Mouse (Mus musculus) CH12.LX (cell line): ENCODE data around the gene Dad1. TPM values are rescaled to one million over a fixed set of nuclear protein-coding genes. Genes with fewer than 3 reads are reported as not detected.

Experiments used
- DNase-seq: peaks from one replicate; pipeline ENCODE4 v3.0.0-alpha.2; 2013; ENCODE audit errors: extremely low read depth
- H3K27ac ChIP-seq: 2 replicates; pipeline ENCODE4 v1.5.1; 2012; ENCODE audit warnings: low read depth, mild to moderate bottlenecking, control low read depth, moderate library complexity; ENCODE audit not compliant: insufficient read depth
- H3K27me3 ChIP-seq: replicated peaks from 2 replicates; pipeline ENCODE3; 2012; ENCODE audit warnings: inconsistent platforms
- H3K36me3 ChIP-seq, 2 experiments: replicated peaks in 1 of 2; 2 replicates each; pipeline versions ENCODE3 to v1.6.1; 2012; ENCODE audit warnings: inconsistent platforms in 1 of 2, low read length in 1 of 2, mild to moderate bottlenecking in 1 of 2, mixed read lengths in 1 of 2, moderate library complexity in 1 of 2; ENCODE audit not compliant: control insufficient read depth in 1 of 2, insufficient read depth in 1 of 2
- H3K4me1 ChIP-seq, 2 experiments: 2 replicates each; pipeline ENCODE4 v1.6.1; 2012; ENCODE audit warnings: inconsistent platforms in 1 of 2, moderate library complexity in 1 of 2; ENCODE audit not compliant: insufficient read depth in 2 of 2, control insufficient read depth in 1 of 2
- H3K4me2 ChIP-seq: 2 replicates; pipeline ENCODE4 v1.6.1; 2012; ENCODE audit warnings: low read depth, mild to moderate bottlenecking, control low read depth; ENCODE audit not compliant: poor library complexity, insufficient read depth, severe bottlenecking
- H3K4me3 ChIP-seq, 3 experiments: fragments of 150-350 bp in 1 of 3; sonication (generic) in 1 of 3; replicated peaks in 1 of 3; 2 replicates each; pipeline versions ENCODE3 to v1.5.1; 2011 to 2012; ENCODE audit warnings: low read depth in 2 of 3, low read length in 2 of 3, mild to moderate bottlenecking in 2 of 3, moderate library complexity in 2 of 3, control low read depth in 1 of 3, improper control_type of control experiment in 1 of 3, inconsistent platforms in 1 of 3, mixed read lengths in 1 of 3; ENCODE audit not compliant: poor library complexity in 1 of 3
- H3K79me2 ChIP-seq: replicated peaks from 2 replicates; pipeline ENCODE4 v1.6.1; 2012; ENCODE audit warnings: mild to moderate bottlenecking, moderate library complexity; ENCODE audit not compliant: control insufficient read depth, poor library complexity, insufficient read depth, severe bottlenecking; ENCODE audit errors: extremely low read depth
- H3K9ac ChIP-seq: 2 replicates; pipeline ENCODE4 v1.6.1; 2012; ENCODE audit warnings: low read depth, mild to moderate bottlenecking, control low read depth, moderate library complexity; ENCODE audit not compliant: insufficient read depth
- H3K9me3 ChIP-seq: replicated peaks from 2 replicates; pipeline ENCODE3; 2012; ENCODE audit warnings: low read length, inconsistent platforms, mixed read lengths
- BHLHE40 ChIP-seq: IDR thresholded peaks from 2 replicates; pipeline ENCODE4 v1.6.1; 2011; ENCODE audit warnings: mild to moderate bottlenecking, low read depth, low read length, improper control_type of control experiment
- CHD1 ChIP-seq: IDR thresholded peaks from 2 replicates; pipeline ENCODE4 v1.6.1; 2012; ENCODE audit warnings: low read depth, low read length, improper control_type of control experiment, inconsistent platforms
- CHD2 ChIP-seq: IDR thresholded peaks from 2 replicates; pipeline ENCODE4 v1.6.1; 2011; ENCODE audit warnings: low read length, improper control_type of control experiment
- ELF1 ChIP-seq: IDR thresholded peaks from 2 replicates; pipeline ENCODE4 v1.6.1; 2014; ENCODE audit warnings: low read depth, mild to moderate bottlenecking, inconsistent platforms, low read length, improper control_type of control experiment
- EP300 ChIP-seq: IDR thresholded peaks from 2 replicates; pipeline ENCODE4 v1.6.1; 2011; ENCODE audit warnings: low read length, improper control_type of control experiment
- GABPA ChIP-seq: IDR thresholded peaks from 2 replicates; pipeline ENCODE4 v1.6.1; 2012; ENCODE audit warnings: low read depth, low read length, improper control_type of control experiment, inconsistent platforms; ENCODE audit not compliant: insufficient replicate concordance
- HCFC1 ChIP-seq: IDR thresholded peaks from 2 replicates; pipeline ENCODE4 v1.6.1; 2012; ENCODE audit warnings: low read depth, mild to moderate bottlenecking, inconsistent platforms, low read length, improper control_type of control experiment
- IRF4 ChIP-seq: IDR thresholded peaks from 2 replicates; pipeline ENCODE4 v1.6.1; 2014; ENCODE audit warnings: low read depth, mild to moderate bottlenecking, inconsistent platforms, low read length, improper control_type of control experiment
- KAT2A ChIP-seq: IDR thresholded peaks from 2 replicates; pipeline ENCODE4 v1.6.1; 2012; ENCODE audit warnings: low read length, improper control_type of control experiment, inconsistent platforms; ENCODE audit not compliant: insufficient replicate concordance
- MAX ChIP-seq: IDR thresholded peaks from 2 replicates; pipeline ENCODE4 v1.6.1; 2011; ENCODE audit warnings: low read length, improper control_type of control experiment
- MAZ ChIP-seq: IDR thresholded peaks from 2 replicates; pipeline ENCODE4 v1.6.1; 2012; ENCODE audit warnings: low read depth, mild to moderate bottlenecking, inconsistent platforms, low read length, improper control_type of control experiment, moderate library complexity
- MEF2A ChIP-seq: IDR thresholded peaks from 2 replicates; pipeline ENCODE4 v1.6.1; 2014; ENCODE audit warnings: low read depth, mild to moderate bottlenecking, inconsistent platforms, low read length, improper control_type of control experiment, borderline replicate concordance
- MYC ChIP-seq: IDR thresholded peaks from 2 replicates; pipeline ENCODE4 v1.6.1; 2011; ENCODE audit warnings: low read depth, mild to moderate bottlenecking, improper control_type of control experiment, low read length
- NELFE ChIP-seq: IDR thresholded peaks from 2 replicates; pipeline ENCODE4 v1.6.1; 2011; ENCODE audit warnings: low read depth, low read length, improper control_type of control experiment
- PAX5 ChIP-seq: IDR thresholded peaks from 2 replicates; pipeline ENCODE4 v1.6.1; 2012; ENCODE audit warnings: low read length, inconsistent platforms, mixed read lengths
- POLR2A ChIP-seq: IDR thresholded peaks from 2 replicates; pipeline ENCODE4 v1.6.1; 2011; ENCODE audit warnings: low read depth, mild to moderate bottlenecking, improper control_type of control experiment, low read length
- POLR2AphosphoS2 ChIP-seq: IDR thresholded peaks from 2 replicates; pipeline ENCODE4 v1.6.1; 2011; ENCODE audit warnings: low read depth, low read length, improper control_type of control experiment
- RCOR1 ChIP-seq: conservative IDR thresholded peaks from 2 replicates; pipeline ENCODE4 v1.6.1; 2012; ENCODE audit warnings: low read depth, mild to moderate bottlenecking, inconsistent platforms, low read length, improper control_type of control experiment
- SIN3A ChIP-seq: IDR thresholded peaks from 2 replicates; pipeline ENCODE4 v1.6.1; 2012; ENCODE audit warnings: low read length, improper control_type of control experiment, inconsistent platforms
- TBP ChIP-seq: conservative IDR thresholded peaks from 2 replicates; pipeline ENCODE4 v1.6.1; 2011; ENCODE audit warnings: low read depth, low read length, improper control_type of control experiment
- TCF12 ChIP-seq: IDR thresholded peaks from 2 replicates; pipeline ENCODE4 v1.6.1; 2014; ENCODE audit warnings: low read depth, mild to moderate bottlenecking, inconsistent platforms, low read length, improper control_type of control experiment
- UBTF ChIP-seq: IDR thresholded peaks from 2 replicates; pipeline ENCODE4 v1.6.1; 2012; ENCODE audit warnings: low read depth, mild to moderate bottlenecking, inconsistent platforms, low read length, improper control_type of control experiment, moderate library complexity
- USF1 ChIP-seq: IDR thresholded peaks from 2 replicates; pipeline ENCODE4 v1.6.1; 2014; ENCODE audit warnings: low read depth, mild to moderate bottlenecking, inconsistent platforms, low read length, improper control_type of control experiment
- ZKSCAN1 ChIP-seq: IDR thresholded peaks from 2 replicates; pipeline ENCODE4 v1.6.1; 2012; ENCODE audit warnings: low read depth, inconsistent platforms, low read length, improper control_type of control experiment, borderline replicate concordance
- dilution Hi-C: fragments of 300-500 bp; cut with MboI; formaldehyde crosslinking; loops from 2 replicates; pipeline ENCODE4 v1.14.3; 2020; ENCODE audit warnings: low sequenced_read_pairs; ENCODE audit not compliant: extremely low pct_unique_long_range_greater_than_20kb, extremely low pct_ligation_motif_present
- in situ Hi-C: fragments of 300-500 bp; cut with MboI; formaldehyde crosslinking; loops from 3 replicates; pipeline ENCODE4 v1.14.3; 2019; ENCODE audit warnings: low sequenced_read_pairs, low pct_ligation_motif_present, low pct_unique_long_range_greater_than_20kb, mixed read lengths
- polyA plus RNA-seq: library from polyadenylated mRNA; unstranded; fragments of >175 nt; gene quantifications from 2 replicates; pipeline ENCODE4 v1.2.1, GENCODE M21; 2012; ENCODE audit warnings: low read depth; ENCODE audit not compliant: insufficient read length
- total RNA-seq, 2 experiments: library from RNA; depleted of rRNA; stranded (reverse); fragments of 300-350 nt in 1 of 2; fragments of >200 nt in 1 of 2; gene quantifications; 2 replicates each; pipeline ENCODE4 v1.2.3; 2012 to 2014

Gene Dad1
- total and polyA plus RNA-seq, 3 experiments: 161 to 287 (median 279) TPM

- Histone ChIP-seq H3K4me3 (no peak overlapping the region), H3K9ac (no peak overlapping the region), H3K79me2 (no peaks in the 10 kb centered on the region), H3K4me1 (peaks cover 2 to 4% of the 10 kb centered on the region in 2 experiments; a peak in 2 of 4 replicates), H3K27me3 (no peaks in the 10 kb centered on the region), H3K36me3 (no peaks in the 10 kb centered on the region), H3K4me2 (no peak overlapping the region), H3K9me3 (no peaks in the 10 kb centered on the region), H3K27ac (no peak overlapping the region)
- TF ChIP-seq KAT2A (no peak), PAX5 (no peak), POLR2A (no peak), BHLHE40 (no peak), TCF12 (no peak), CHD1 (no peak), HCFC1 (no peak), IRF4 (no peak), UBTF (no peak), POLR2AphosphoS2 (no peak), ZKSCAN1 (no peak), GABPA (no peak), ELF1 (no peak)
- in situ Hi-C loops (no loop called here), dilution Hi-C loops (no loop called here)
- DNase-seq: no peak
These were observed 46.0 kb downstream of the Dad1 start for GRCm38 (mm10) chr14:54207924-54208323.

GRCm38 (mm10) chr14:54206750-54207550 lies 47.0 kb downstream of the Dad1 start:
- H3K36me3 ChIP-seq: no peaks in the 10 kb centered on the region
- H3K9ac ChIP-seq: no peak overlapping the region
- H3K4me1 ChIP-seq: peaks cover 2 to 4% of the 10 kb centered on the region in 2 experiments; a peak in 2 of 4 replicates
- dilution Hi-C loops (no loop called here), in situ Hi-C loops (no loop called here)
- H3K4me3 ChIP-seq: no peak overlapping the region
- H3K79me2 ChIP-seq: no peaks in the 10 kb centered on the region
- H3K9me3 ChIP-seq: no peaks in the 10 kb centered on the region
- no peak overlapping the region for H3K27ac ChIP-seq
- TF ChIP-seq PAX5 (no peak), CHD1 (no peak), GABPA (no peak), SIN3A (no peak), CHD2 (no peak), NELFE (no peak), MEF2A (no peak), MYC (no peak), EP300 (no peak), POLR2A (no peak), TBP (no peak), RCOR1 (no peak), ELF1 (no peak), MAZ (no peak), MAX (no peak), USF1 (no peak)
- H3K4me2 ChIP-seq: no peak overlapping the region
- no peaks in the 10 kb centered on the region for H3K27me3 ChIP-seq
- no peak for DNase-seq
